Mouse (Mus musculus) embryonic facial prominence, embryonic 13.5 days (tissue): Measurements from ENCODE around the gene Cables2. TPM values are rescaled to one million over a fixed set of nuclear protein-coding genes. Genes with fewer than 3 reads are reported as not detected.

Experiments
- ATAC-seq: fragments of 200-750 bp; cut with Nextera tagmentation; 2 replicates; pipeline ENCODE4 v1.8.0; 2017; ENCODE audit warnings: low read depth; ENCODE audit not compliant: insufficient number of reproducible peaks, insufficient read depth, low FRiP score, low TSS enrichment
- H3K27ac ChIP-seq: fragments of 300-500 bp; sonication (generic); 2 replicates; pipeline ENCODE4 v1.5.1; 2015; ENCODE audit warnings: moderate library complexity, mild to moderate bottlenecking, inconsistent platforms
- H3K27me3 ChIP-seq: fragments of 300-500 bp; sonication (generic); 2 replicates; pipeline ENCODE4 v1.6.1; 2015; ENCODE audit warnings: mild to moderate bottlenecking, inconsistent platforms
- H3K36me3 ChIP-seq: fragments of 300-500 bp; sonication (generic); 2 replicates; pipeline ENCODE4 v1.6.1; 2015; ENCODE audit warnings: mild to moderate bottlenecking, inconsistent platforms
- H3K4me1 ChIP-seq: fragments of 300-500 bp; sonication (generic); 2 replicates; pipeline ENCODE4 v1.6.1; 2015; ENCODE audit warnings: inconsistent platforms
- H3K4me2 ChIP-seq: fragments of 300-500 bp; sonication (generic); 2 replicates; pipeline ENCODE4 v1.6.1; 2015; ENCODE audit warnings: moderate library complexity, mild to moderate bottlenecking, inconsistent platforms
- H3K4me3 ChIP-seq: fragments of 300-500 bp; sonication (generic); 2 replicates; pipeline ENCODE4 v1.5.1; 2015; ENCODE audit warnings: mild to moderate bottlenecking, inconsistent platforms
- H3K9ac ChIP-seq: fragments of 300-500 bp; sonication (generic); 2 replicates; pipeline ENCODE4 v1.6.1; 2015; ENCODE audit warnings: mild to moderate bottlenecking, inconsistent platforms
- H3K9me3 ChIP-seq: fragments of 300-500 bp; sonication (generic); 2 replicates; pipeline ENCODE4 v1.6.1; 2016; ENCODE audit warnings: inconsistent platforms
- WGBS: fragments of 180-500 bp; shearing (Covaris S2); methylation state at CpG from one replicate; pipeline ENCODE4 v1.1.7; 2015; ENCODE audit warnings: mixed read lengths; 5-methylcytosine and 5-hydroxymethylcytosine counted together
- polyA plus RNA-seq: library from polyadenylated mRNA; unstranded; fragments of >200 nt; fragmentation: Nextera tagmentation; extraction: Ambion mirVana; gene quantifications from 2 replicates; pipeline ENCODE4 v1.2.1, GENCODE M21; 2015

The Cables2 gene
- polyA plus RNA-seq, 1 experiment from 2014 or later, result 11.6 TPM

DNA sequence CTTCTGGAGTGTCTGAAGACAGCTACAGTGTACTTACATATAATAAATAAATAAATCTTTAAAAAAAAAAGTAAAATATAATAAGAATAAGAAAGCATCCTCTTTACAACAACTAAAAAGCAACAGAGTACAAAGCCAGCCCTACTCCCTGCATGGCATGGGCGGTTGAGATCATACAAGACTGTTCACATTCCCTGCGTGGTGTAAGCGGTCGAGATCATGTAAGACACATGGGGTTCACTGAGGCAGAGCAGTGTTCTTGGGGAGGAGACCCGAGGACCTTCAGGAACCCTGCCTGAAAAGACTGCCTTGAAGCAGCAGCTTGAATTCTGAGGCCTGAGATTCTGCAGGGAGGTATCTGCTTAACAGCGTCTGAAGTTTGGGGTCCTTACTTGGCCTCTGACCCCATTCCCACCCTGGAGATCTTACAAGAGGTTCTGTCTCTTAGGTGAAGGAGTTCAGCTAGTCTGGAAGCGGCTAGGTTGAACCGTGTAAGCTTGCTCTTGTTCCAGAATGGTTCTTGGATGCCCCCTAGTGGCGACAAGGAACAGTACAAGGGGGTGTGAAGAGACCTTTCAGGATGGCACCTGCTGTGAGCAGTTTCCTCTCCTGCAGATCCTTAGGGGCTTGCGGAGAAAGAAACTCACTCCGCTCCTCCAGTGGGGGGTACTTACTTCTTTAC lies 22.2 kb downstream of the Cables2 start:
- Histone ChIP-seq H3K9me3 (no peaks in the 10 kb centered on the region), H3K4me3 (no peak overlapping the region), H3K9ac (peak overlapping the region; percentile 54; the same call in 1 of the 2 replicates), H3K27ac (no peak overlapping the region), H3K36me3 (no peaks in the 10 kb centered on the region), H3K4me1 (peaks cover 3% of the 10 kb centered on the region), H3K27me3 (no peaks in the 10 kb centered on the region), H3K4me2 (no peak overlapping the region)
- peak; percentile 75 for ATAC-seq
- WGBS, result 30% methylated on average over 11 of the region's 11 CpGs

- ATAC-seq, result no peak
- H3K27me3 ChIP-seq, result no peaks in the 10 kb centered on the region
- 55% methylated on average over 9 of the region's 9 CpGs for WGBS
Measured at GRCm38 (mm10) chr2:180248947-180249660, 24.2 kb downstream of the Cables2 start.

DNA sequence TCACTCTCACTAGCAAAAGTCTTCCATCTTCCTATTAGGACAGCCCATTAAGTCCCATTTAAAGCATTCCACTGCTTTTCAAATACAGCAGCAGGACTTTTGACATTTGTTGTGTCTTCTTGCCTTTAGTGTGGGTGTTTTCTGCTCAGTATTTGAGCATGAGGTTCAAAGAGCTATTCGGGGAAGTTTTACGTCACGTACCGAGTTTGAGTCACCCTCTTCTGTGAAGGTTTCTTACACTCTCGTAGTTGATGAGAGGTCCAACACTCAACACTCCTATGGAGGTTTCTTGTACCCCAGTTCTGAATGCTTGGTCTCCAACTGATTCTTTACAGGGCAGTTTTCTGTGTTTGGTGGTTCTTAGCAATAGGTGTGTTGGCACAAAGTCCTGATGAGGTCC lies 25.4 kb downstream of the Cables2 start:
- no peak overlapping the region for H3K4me3 ChIP-seq
- no peak overlapping the region for H3K27ac ChIP-seq
- H3K9ac ChIP-seq, result no peak overlapping the region
- 85% methylated on average over 5 of the region's 5 CpGs for WGBS
- H3K4me2 ChIP-seq, result no peak overlapping the region
- no peaks in the 10 kb centered on the region for H3K9me3 ChIP-seq
- H3K36me3 ChIP-seq, result no peaks in the 10 kb centered on the region
- no peak for ATAC-seq
- H3K4me1 ChIP-seq, result no peaks in the 10 kb centered on the region
- H3K27me3 ChIP-seq, result no peaks in the 10 kb centered on the region

More at GRCm38 (mm10) chr2:180248947-180249660, 24.2 kb downstream of the Cables2 start:
- Histone ChIP-seq H3K4me3 (no peak overlapping the region), H3K9me3 (no peaks in the 10 kb centered on the region), H3K27ac (no peak overlapping the region), H3K9ac (no peak overlapping the region), H3K36me3 (no peaks in the 10 kb centered on the region), H3K4me1 (no peaks in the 10 kb centered on the region), H3K4me2 (no peak overlapping the region)

GRCm38 (mm10) chr2:180243108-180243507 lies 30.2 kb downstream of the Cables2 start:
- 88% methylated on average over 4 of the region's 4 CpGs for WGBS
- Histone ChIP-seq H3K9ac (no peak overlapping the region), H3K27me3 (no peaks in the 10 kb centered on the region), H3K4me1 (no peaks in the 10 kb centered on the region), H3K27ac (no peak overlapping the region), H3K9me3 (0 out of 2 replicates have a peak, but pooled peaks cover 5% of the 10 kb centered on the region), H3K4me2 (no peak overlapping the region), H3K36me3 (no peaks in the 10 kb centered on the region), H3K4me3 (no peak overlapping the region)
- ATAC-seq, result no peak

DNA sequence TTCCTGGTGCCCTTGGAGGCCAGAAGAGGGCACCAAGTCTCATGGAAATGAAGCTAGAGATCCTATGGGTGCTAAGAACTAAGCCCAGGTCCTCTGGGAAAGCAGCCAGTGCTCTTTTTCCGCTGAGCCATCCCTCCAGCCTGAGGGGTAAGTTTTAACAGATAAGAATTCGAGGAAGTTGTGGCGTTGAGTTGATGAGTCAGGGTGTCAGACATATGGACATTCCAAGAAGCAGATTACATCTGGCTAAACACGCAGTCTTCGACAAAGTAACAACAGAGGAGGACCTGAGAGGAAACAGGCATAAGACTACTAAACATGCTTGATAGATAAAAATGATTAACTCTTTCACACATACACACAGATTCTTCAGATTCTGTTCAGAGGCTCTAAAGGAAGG lies 34.7 kb downstream of the Cables2 start:
- Histone ChIP-seq H3K27me3 (no peaks in the 10 kb centered on the region), H3K9ac (no peak overlapping the region), H3K4me2 (no peak overlapping the region), H3K36me3 (no peaks in the 10 kb centered on the region), H3K4me3 (no peak overlapping the region), H3K27ac (no peak overlapping the region), H3K9me3 (0 out of 2 replicates have a peak, but pooled peaks cover 5% of the 10 kb centered on the region), H3K4me1 (peaks cover 24% of the 10 kb centered on the region)
- 74% methylated on average over 5 of the region's 5 CpGs for whole genome bisulfite sequencing
- ATAC-seq, result no peak

GRCm38 (mm10) chr2:180237601-180238345 lies 35.5 kb downstream of the Cables2 start:
- Histone ChIP-seq H3K4me3 (no peak overlapping the region), H3K9ac (no peak overlapping the region), H3K4me1 (peaks cover 24% of the 10 kb centered on the region), H3K9me3 (0 out of 2 replicates have a peak, but pooled peaks cover 5% of the 10 kb centered on the region), H3K4me2 (no peak overlapping the region), H3K27me3 (no peaks in the 10 kb centered on the region), H3K36me3 (no peaks in the 10 kb centered on the region), H3K27ac (no peak overlapping the region)
- 90% methylated on average over 7 of the region's 7 CpGs for WGBS
- ATAC-seq, result no peak

GRCm38 (mm10) chr2:180236930-180237329 lies 36.4 kb downstream of the Cables2 start:
- no peak overlapping the region for H3K4me3 ChIP-seq
- no peak overlapping the region for H3K27ac ChIP-seq
- H3K4me2 ChIP-seq, result no peak overlapping the region
- 0 out of 2 replicates have a peak, but pooled peaks cover 5% of the 10 kb centered on the region for H3K9me3 ChIP-seq
- H3K27me3 ChIP-seq, result no peaks in the 10 kb centered on the region
- WGBS, result 85% methylated on average over 3 of the region's 3 CpGs
- no peaks in the 10 kb centered on the region for H3K36me3 ChIP-seq
- H3K4me1 ChIP-seq, result peaks cover 24% of the 10 kb centered on the region
- no peak overlapping the region for H3K9ac ChIP-seq
- no peak for ATAC-seq

- peaks cover 24% of the 10 kb centered on the region for H3K4me1 ChIP-seq
- H3K4me2 ChIP-seq, result no peak overlapping the region
- H3K36me3 ChIP-seq, result no peaks in the 10 kb centered on the region
- no peak overlapping the region for H3K4me3 ChIP-seq
- no peak overlapping the region for H3K9ac ChIP-seq
- no peak; the same call in 1 of the 2 replicates for ATAC-seq
- H3K27ac ChIP-seq, result peak overlapping the region; percentile 82
- 0 out of 2 replicates have a peak, but pooled peaks cover under 1% of the 10 kb centered on the region for H3K9me3 ChIP-seq
- H3K27me3 ChIP-seq, result no peaks in the 10 kb centered on the region
- WGBS, result 46% methylated on average over 3 of the region's 3 CpGs
Measured at GRCm38 (mm10) chr2:180236500-180236899, 36.8 kb downstream of the Cables2 start.

DNA sequence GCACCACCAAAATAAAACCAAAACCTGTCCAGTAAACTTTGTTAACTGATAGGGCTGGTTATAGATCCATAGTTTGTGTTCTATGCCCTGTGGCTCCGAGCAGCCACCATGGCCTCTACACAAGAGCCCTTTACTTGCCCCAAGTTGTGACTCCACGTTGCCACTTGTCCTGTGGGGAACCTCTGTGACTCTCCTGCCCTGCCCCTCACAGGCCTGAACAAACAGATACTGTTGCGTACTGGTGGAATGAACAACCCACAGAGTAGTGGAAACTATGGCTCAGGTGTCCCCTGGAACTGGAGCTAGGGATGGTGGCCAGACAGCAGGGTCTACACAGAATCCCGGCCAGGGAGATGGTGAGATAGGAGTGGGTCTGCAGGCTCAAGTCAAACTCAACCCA lies 37.5 kb downstream of the Cables2 start:
- no peaks in the 10 kb centered on the region for H3K36me3 ChIP-seq
- no peak overlapping the region for H3K4me2 ChIP-seq
- ATAC-seq, result no peak
- peak overlapping the region; percentile 82 for H3K27ac ChIP-seq
- no peaks in the 10 kb centered on the region for H3K9me3 ChIP-seq
- H3K9ac ChIP-seq, result no peak overlapping the region
- H3K4me3 ChIP-seq, result no peak overlapping the region
- H3K4me1 ChIP-seq, result peaks cover 24% of the 10 kb centered on the region
- 75% methylated on average over 4 of the region's 4 CpGs for WGBS
- no peaks in the 10 kb centered on the region for H3K27me3 ChIP-seq

DNA sequence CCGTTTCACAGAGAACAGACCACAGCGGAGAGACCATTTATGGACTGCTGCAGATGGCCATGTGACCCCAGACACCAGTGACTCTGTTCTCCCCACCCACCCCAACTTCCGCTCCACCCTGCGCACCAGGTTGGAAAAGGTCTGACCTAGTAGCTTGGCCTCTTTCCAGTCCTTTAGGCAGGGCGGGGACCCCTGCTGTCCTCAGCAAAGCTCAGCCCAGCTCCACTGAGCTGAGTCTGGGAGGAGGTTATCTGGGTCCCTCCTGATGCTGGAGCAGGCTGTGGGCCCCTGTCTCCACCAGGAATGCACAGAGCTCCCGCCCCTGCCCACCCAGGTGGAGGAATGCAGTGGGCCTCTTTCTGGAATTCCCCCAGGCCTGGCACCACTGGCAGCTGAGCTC lies 38.3 kb downstream of the Cables2 start:
- Histone ChIP-seq H3K9ac (no peak overlapping the region), H3K36me3 (no peaks in the 10 kb centered on the region), H3K27me3 (no peaks in the 10 kb centered on the region), H3K4me3 (no peak overlapping the region), H3K4me2 (peak overlapping the region; percentile 0; the same call in 1 of the 2 replicates), H3K9me3 (no peaks in the 10 kb centered on the region), H3K27ac (peak overlapping the region; percentile 82), H3K4me1 (peaks cover 28% of the 10 kb centered on the region)
- ATAC-seq, result peak; percentile 60; the same call in 1 of the 2 replicates
- WGBS, result 49% methylated on average over 6 of the region's 6 CpGs

DNA sequence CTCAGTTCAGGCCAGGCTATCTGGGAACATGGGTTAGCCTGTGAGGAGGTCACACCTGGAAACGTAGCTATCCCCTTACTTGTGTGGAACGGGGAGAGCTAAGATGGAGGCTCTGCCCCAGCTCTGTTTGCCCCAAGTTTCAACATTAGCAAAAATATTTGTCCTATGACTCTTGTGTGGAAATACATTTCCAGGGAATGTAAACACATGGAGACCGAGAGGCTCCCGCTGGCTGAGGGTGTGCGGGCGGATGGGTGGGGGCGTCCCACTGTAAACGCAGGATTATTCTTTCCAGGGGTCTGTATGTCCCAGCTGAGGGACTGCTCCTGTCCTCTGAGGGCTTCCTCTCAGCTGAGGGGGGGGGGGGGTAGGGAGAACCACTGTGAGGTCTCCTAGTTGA lies 38.9 kb downstream of the Cables2 start:
- H3K9me3 ChIP-seq, result no peaks in the 10 kb centered on the region
- H3K9ac ChIP-seq, result no peak overlapping the region
- no peaks in the 10 kb centered on the region for H3K36me3 ChIP-seq
- peaks cover 28% of the 10 kb centered on the region for H3K4me1 ChIP-seq
- no peak for ATAC-seq
- H3K4me2 ChIP-seq, result no peak overlapping the region
- peak overlapping the region; percentile 82 for H3K27ac ChIP-seq
- no peaks in the 10 kb centered on the region for H3K27me3 ChIP-seq
- H3K4me3 ChIP-seq, result no peak overlapping the region
- 81% methylated on average over 8 of the region's 8 CpGs for WGBS
